19 mouse cellular contexts compared by ENCODE assay signal in the genomic region with DNA sequence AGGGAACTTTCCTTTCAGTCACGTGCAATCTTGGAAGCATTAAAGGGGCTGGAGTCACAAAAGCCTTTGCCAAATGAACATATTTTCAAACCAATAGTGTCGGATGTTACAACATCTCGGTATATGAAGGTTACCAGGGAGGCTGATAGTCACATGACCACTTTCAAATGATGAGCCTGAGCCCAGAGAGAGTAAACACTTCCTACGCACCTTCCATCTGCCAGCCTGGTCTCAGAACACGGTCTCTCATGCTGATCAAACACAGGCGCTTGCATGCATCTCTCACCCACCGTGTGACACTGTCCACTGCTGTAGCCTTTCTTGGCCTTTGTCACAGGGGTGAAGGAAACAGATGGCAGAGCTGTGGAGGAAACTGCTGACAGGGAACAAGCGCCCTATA.
DNase-seq lines count a peak whose midpoint lies in the region.
"Had no signal": no experiment of that assay in that cellular context is flagged by ENCODE, and none has a peak within 500 bp of the region (broad histone marks: within the 10 kb centered on the region; RNA-seq: fewer than 3 reads in every experiment).

No protein-coding gene starts in this region.

- DNase-seq in frontal cortex, adult 2 months (ENCODE audit: extremely low spot score in 1 of 2, low spot score in 1 of 2): peak; percentile 16 to 37
- DNase-seq in frontal cortex, postnatal 25 days (ENCODE audit: low spot score in 2 of 2): no peak
- peak; percentile 27 to 31 for DNase-seq in right cerebral cortex, adult 2 months (ENCODE audit: low spot score in 2 of 2)
- DNase-seq in right cerebral cortex, postnatal 4 days: no peak
- peak; percentile 23 to 30 for DNase-seq in layer of hippocampus, postnatal 10 days (ENCODE audit: low spot score in 2 of 2)
- no peak for DNase-seq in lung, postnatal 36 days
- DNase-seq in adrenal gland, postnatal 10 days: no peak
- DNase-seq: adrenal gland, postnatal 25 days; cerebellum, adult 18-20 months; heart, adult 2 months; heart, postnatal 4 days; kidney, adult 9 months; kidney, postnatal 10 days; lung, embryonic 14.5 days; lung, postnatal 14 days; right cerebral cortex, postnatal 25 days; spleen, adult 18-20 months; thymus, adult 18-20 months; thymus, postnatal 36 days had no signal

Comparison
In these comparisons a context has a peak if more than half of its experiments do, and no peak if none do; other contexts are left out.
1. DNase-seq: peak in frontal cortex, adult 2 months (2 of 2), right cerebral cortex, adult 2 months (2 of 2) and layer of hippocampus, postnatal 10 days (2 of 2); none in frontal cortex, postnatal 25 days (0 of 2), right cerebral cortex, postnatal 4 days (single experiment), lung, postnatal 36 days (single experiment) and adrenal gland, postnatal 10 days (single experiment).